Mouse (Mus musculus): ENCODE measurements at regions not wholly inside any gene's neighbourhood (a gene's known extent, or its start where the extent isn't known, plus 50 kb on each side); places are given as distances from the start of the nearest gene placed in this dataset.

DNA sequence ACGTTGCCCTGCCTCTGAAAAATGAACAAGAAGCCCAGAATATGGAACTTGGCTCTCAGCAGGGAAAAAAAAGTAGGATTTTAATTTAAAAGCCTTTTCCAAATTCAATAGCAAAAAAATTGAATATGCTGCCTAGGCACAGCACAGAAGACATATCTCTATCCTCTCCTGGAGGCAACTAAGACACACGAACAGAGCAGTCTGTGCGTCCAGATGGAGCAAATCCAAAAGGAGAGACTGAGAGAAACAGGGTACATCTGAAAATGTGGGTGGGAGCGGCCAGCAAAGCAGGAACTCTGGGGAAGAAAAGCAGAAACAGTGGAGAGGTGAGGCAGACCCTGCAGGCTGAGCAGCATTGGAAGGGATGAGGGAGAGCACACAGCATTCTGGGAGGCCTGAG, 68.5 kb downstream of the Polr2m start:
- no peak for TF ChIP-seq CTCF (IDR thresholded peaks at IDR 0.05; ENCODE audit: control insufficient read depth, insufficient read depth, low read length)
- TF ChIP-seq POLR2A (IDR thresholded peaks at IDR 0.05; ENCODE audit: borderline replicate concordance, control insufficient read depth, low read depth, low read length): no peak

Data from bone marrow, adult 2 months (tissue).